Mouse (Mus musculus): ENCODE data around the gene Nars2. TPM values are rescaled to one million over a fixed set of nuclear protein-coding genes. Genes with fewer than 3 reads are reported as not detected.

Nars2 gene
- polyA plus RNA-seq (2017; shearing (Covaris generic)), result 28.7 TPM

GRCm38 (mm10) chr7:96951281-96952051, at the start of gene Nars2:
TSS of gene Nars2 (plus strand) at chr7:96951505.

GRCm38 (mm10) chr7:97081242-97081958, 130.1 kb downstream of the Nars2 start, which contains the start of gene Gab2:
TSS of gene Gab2 (plus strand) at chr7:97081586.

Other genes with a start within 250 kb of the Nars2 start
- gene Gab2, start 130.1 kb downstream of the Nars2 start, polyA plus RNA-seq (2017; shearing (Covaris generic)), result not detected